Mouse (Mus musculus) adrenal gland, postnatal 4 days (tissue): ENCODE data around the gene Myom1. TPM values are rescaled to one million over a fixed set of nuclear protein-coding genes. Genes with fewer than 3 reads are reported as not detected.

ENCODE experiments used
- total RNA-seq, 2 experiments: library from RNA; stranded (reverse); gene quantifications; 2 replicates each; pipeline ENCODE4 v1.2.3; 2021

Gene Myom1
- total RNA-seq, 2 experiments from 2014 or later: 16.5 to 34.7 TPM

Other genes starting within 250 kb of the Myom1 start
- 10 to 100 TPM; 79.0 to 81.1 TPM for gene Tgif1, start 149.1 kb upstream of the Myom1 start, total RNA-seq
- gene Myl12a, start 245 bp downstream of the Myom1 start, total RNA-seq: 100 to 1,000 TPM; 315 to 317 TPM
- 10 to 100 TPM; 55.2 to 63.6 TPM for gene Lpin2, start 179.9 kb downstream of the Myom1 start, total RNA-seq